Mouse (Mus musculus): Measurements from ENCODE around the gene Zfp507.

- TF ChIP-seq CTCF (IDR thresholded peaks at IDR 0.05; ENCODE audit: borderline replicate concordance, insufficient read depth, low read depth, low read length) (no peak), POLR2A (IDR thresholded peaks at IDR 0.05; ENCODE audit: borderline replicate concordance, insufficient read depth, low read length) (no peak)
Observed at GRCm38 (mm10) chr7:35813306-35813705, 10.5 kb upstream of the Zfp507 start.
